ENCODE assay signal across 8 mouse cellular contexts in genomic region chr14:47417346-47417745, GRCm38 (mm10). TPM values are rescaled to one million over a fixed set of nuclear protein-coding genes. Genes with fewer than 3 reads are reported as not detected.
DNase-seq lines count a peak whose midpoint lies in the region; ATAC-seq and TF ChIP-seq lines count a peak whose summit lies in the region.

No protein-coding gene starts in this region.

- TF ChIP-seq POLR2A in limb, embryonic 14.5 days (IDR thresholded peaks at IDR 0.05; ENCODE audit: borderline replicate concordance, extremely low read depth, insufficient read depth, insufficient read length) = no peak

- no peak for DNase-seq in lung, postnatal 14 days
- DNase-seq in forebrain, embryonic 11.5 days (ENCODE audit: low spot score) = no peak
- DNase-seq in limb, embryonic 14.5 days (ENCODE audit: low spot score) = no peak
- no peak for DNase-seq in spleen, adult 12 weeks (ENCODE audit: low spot score)
- no peak for DNase-seq in layer of hippocampus, postnatal 14 days (ENCODE audit: low spot score in 2 of 2)

- peak overlapping the region; percentile 79 for H3K4me2 ChIP-seq in lung, embryonic 16.5 days (ENCODE audit: low read depth, low read length)
- peak overlapping the region; percentile 80 for H3K4me2 ChIP-seq in forebrain, embryonic 11.5 days (ENCODE audit: low read depth, low read length, severe bottlenecking)
- H3K4me2 ChIP-seq in limb, embryonic 14.5 days (replicated peaks; ENCODE audit: low read depth, low read length, severe bottlenecking) = peak overlapping the region; percentile 58
- H3K4me2 ChIP-seq in stomach, embryonic 15.5 days = peak overlapping the region; percentile 59

- no peak for ATAC-seq in lung, embryonic 16.5 days (ENCODE audit: low read depth)
- no peak for ATAC-seq in forebrain, embryonic 11.5 days (replicated peaks; ENCODE audit: low FRiP score)
- ATAC-seq in limb, embryonic 14.5 days (ENCODE audit: low FRiP score, low read depth) = no peak
- ATAC-seq in stomach, embryonic 15.5 days (ENCODE audit: insufficient read depth, low FRiP score, low read depth) = 0 out of 2 replicates have a peak, but pooled peaks have one; percentile 3
- ATAC-seq in frontal cortex, adult (ENCODE audit: low TSS enrichment) = no peak

- H3K27me3 ChIP-seq in lung, embryonic 16.5 days (ENCODE audit: control insufficient read depth, insufficient read depth, low read depth, low read length) = no peaks in the 10 kb centered on the region
- H3K27me3 ChIP-seq in forebrain, embryonic 11.5 days (ENCODE audit: control insufficient read depth, insufficient read depth, low read length) = no peaks in the 10 kb centered on the region
- H3K27me3 ChIP-seq in limb, embryonic 14.5 days (ENCODE audit: control insufficient read depth, insufficient read depth, low read length) = no peaks in the 10 kb centered on the region
- H3K27me3 ChIP-seq in stomach, embryonic 15.5 days (replicated peaks) = no peaks in the 10 kb centered on the region

- 21% methylated on average over 3 of the region's 3 CpGs for WGBS in lung, embryonic 16.5 days
- 49% methylated on average over 3 of the region's 3 CpGs for WGBS in forebrain, embryonic 11.5 days
- WGBS in limb, embryonic 14.5 days = 39% methylated on average over 3 of the region's 3 CpGs
- 23% methylated on average over 3 of the region's 3 CpGs for WGBS in stomach, embryonic 15.5 days

- H3K9me3 ChIP-seq in lung, embryonic 16.5 days (ENCODE audit: control insufficient read depth, low read length) = no peaks in the 10 kb centered on the region
- H3K9me3 ChIP-seq in forebrain, embryonic 11.5 days (ENCODE audit: control insufficient read depth, low read length) = no peaks in the 10 kb centered on the region
- no peaks in the 10 kb centered on the region for H3K9me3 ChIP-seq in limb, embryonic 14.5 days (ENCODE audit: control insufficient read depth, low read length)
- no peaks in the 10 kb centered on the region for H3K9me3 ChIP-seq in stomach, embryonic 15.5 days

- H3K4me3 ChIP-seq in lung, embryonic 16.5 days (ENCODE audit: low read length) = peak overlapping the region; percentile 76
- H3K4me3 ChIP-seq in forebrain, embryonic 11.5 days (ENCODE audit: low read depth, low read length) = peak overlapping the region; percentile 45
- H3K4me3 ChIP-seq in limb, embryonic 14.5 days (replicated peaks; ENCODE audit: low read length) = peak overlapping the region; percentile 52
- peak overlapping the region; percentile 61 for H3K4me3 ChIP-seq in stomach, embryonic 15.5 days (replicated peaks)

- peak overlapping the region; percentile 71 for H3K27ac ChIP-seq in lung, embryonic 16.5 days (ENCODE audit: low read length)
- H3K27ac ChIP-seq in forebrain, embryonic 11.5 days (ENCODE audit: low read depth, low read length) = no peak overlapping the region
- no peak overlapping the region for H3K27ac ChIP-seq in limb, embryonic 14.5 days (replicated peaks; ENCODE audit: low read depth, low read length)
- no peak overlapping the region; the same call in 1 of the 2 replicates for H3K27ac ChIP-seq in stomach, embryonic 15.5 days

- peaks cover 13% of the 10 kb centered on the region for H3K4me1 ChIP-seq in lung, embryonic 16.5 days (replicated peaks; ENCODE audit: control insufficient read depth, insufficient read depth, low read length)
- H3K4me1 ChIP-seq in forebrain, embryonic 11.5 days (replicated peaks; ENCODE audit: control insufficient read depth, insufficient read depth, low read length) = peaks cover 7% of the 10 kb centered on the region
- peaks cover 4% of the 10 kb centered on the region; the same call in 1 of the 2 replicates for H3K4me1 ChIP-seq in limb, embryonic 14.5 days (ENCODE audit: control insufficient read depth, insufficient read depth, low read length)
- H3K4me1 ChIP-seq in stomach, embryonic 15.5 days = peaks cover 8% of the 10 kb centered on the region

- H3K36me3 ChIP-seq in lung, embryonic 16.5 days (ENCODE audit: control insufficient read depth, insufficient read depth, low read length) = peaks cover 23% of the 10 kb centered on the region
- H3K36me3 ChIP-seq in forebrain, embryonic 11.5 days (ENCODE audit: control insufficient read depth, insufficient read depth, low read length) = peaks cover 6% of the 10 kb centered on the region; the same call in 1 of the 2 replicates
- H3K36me3 ChIP-seq in limb, embryonic 14.5 days (ENCODE audit: control insufficient read depth, insufficient read depth, low read length) = peaks cover 27% of the 10 kb centered on the region
- peaks cover 24% of the 10 kb centered on the region for H3K36me3 ChIP-seq in stomach, embryonic 15.5 days

- peak overlapping the region; percentile 73 for H3K9ac ChIP-seq in lung, embryonic 16.5 days (ENCODE audit: low read length)
- peak overlapping the region; percentile 61 for H3K9ac ChIP-seq in forebrain, embryonic 11.5 days (ENCODE audit: low read length)
- H3K9ac ChIP-seq in limb, embryonic 14.5 days (ENCODE audit: low read depth, low read length, severe bottlenecking) = peak overlapping the region; percentile 46
- H3K9ac ChIP-seq in stomach, embryonic 15.5 days = peak overlapping the region; percentile 44; the same call in 1 of the 2 replicates

RNA-seq across cellular contexts. Expression of gene Dlgap5, which starts 0.9 kb away (rescaled TPM):
- 44.2 and 49.7 TPM in 2 replicates for polyA plus RNA-seq in lung, embryonic 16.5 days (2015; fragmentation: Nextera tagmentation; extraction: Ambion mirVana)
- polyA plus RNA-seq in forebrain, embryonic 11.5 days (2014; fragmentation: Nextera tagmentation; extraction: Ambion mirVana) = 77.6 and 90.4 TPM in 2 replicates
- polyA plus RNA-seq in limb, embryonic 14.5 days (2012; rRNA removed) = 29.3 and 37.9 TPM in 2 replicates
- 32.5 and 40.9 TPM in 2 replicates for polyA plus RNA-seq in limb, embryonic 14.5 days (2014; fragmentation: Nextera tagmentation; extraction: Ambion mirVana)
- polyA plus RNA-seq in stomach, embryonic 15.5 days (2015; fragmentation: Nextera tagmentation; extraction: Ambion mirVana) = 37.2 and 40.6 TPM in 2 replicates
- 1 to 10 TPM; 1.6 to 1.7 TPM for total RNA-seq in layer of hippocampus, postnatal 14 days (2021)

RNA-seq across cellular contexts. Expression of gene Fbxo34, which starts 32.9 kb away (rescaled TPM):
- polyA plus RNA-seq in lung, embryonic 16.5 days (2015; fragmentation: Nextera tagmentation; extraction: Ambion mirVana) = 21.3 and 22.3 TPM in 2 replicates
- 22.9 and 27.6 TPM in 2 replicates for polyA plus RNA-seq in forebrain, embryonic 11.5 days (2014; fragmentation: Nextera tagmentation; extraction: Ambion mirVana)
- 19.0 and 20.7 TPM in 2 replicates for polyA plus RNA-seq in limb, embryonic 14.5 days (2012; rRNA removed)
- 26.0 and 27.1 TPM in 2 replicates for polyA plus RNA-seq in limb, embryonic 14.5 days (2014; fragmentation: Nextera tagmentation; extraction: Ambion mirVana)
- 20.0 and 23.3 TPM in 2 replicates for polyA plus RNA-seq in stomach, embryonic 15.5 days (2015; fragmentation: Nextera tagmentation; extraction: Ambion mirVana)
- 10 to 100 TPM; 72.5 to 87.0 TPM for total RNA-seq in layer of hippocampus, postnatal 14 days (2021)

RNA-seq across cellular contexts. Expression of gene Lgals3, which starts 49.8 kb away (rescaled TPM):
- polyA plus RNA-seq in lung, embryonic 16.5 days (2015; fragmentation: Nextera tagmentation; extraction: Ambion mirVana) = 67.9 and 98.7 TPM in 2 replicates
- polyA plus RNA-seq in forebrain, embryonic 11.5 days (2014; fragmentation: Nextera tagmentation; extraction: Ambion mirVana) = 0.24 and 0.97 TPM in 2 replicates
- 49.4 and 53.3 TPM in 2 replicates for polyA plus RNA-seq in limb, embryonic 14.5 days (2012; rRNA removed)
- polyA plus RNA-seq in limb, embryonic 14.5 days (2014; fragmentation: Nextera tagmentation; extraction: Ambion mirVana) = 84.1 and 111 TPM in 2 replicates
- polyA plus RNA-seq in stomach, embryonic 15.5 days (2015; fragmentation: Nextera tagmentation; extraction: Ambion mirVana) = 42.7 and 58.3 TPM in 2 replicates
- total RNA-seq in layer of hippocampus, postnatal 14 days (2021) = 1 to 10 TPM; 1.1 to 2.4 TPM

Comparison
In these comparisons a context has a peak if more than half of its experiments do, and no peak if none do; other contexts are left out.
1. RNA of gene Lgals3, which starts 49.8 kb away (polyA plus RNA-seq): 49.4 to 111 TPM in limb, embryonic 14.5 days, 67.9 to 98.7 TPM in lung, embryonic 16.5 days and 42.7 to 58.3 TPM in stomach, embryonic 15.5 days; 0.24 to 0.97 TPM in forebrain, embryonic 11.5 days; every median in the first group is over 10 times any median in the second.
2. Peak in every context shown above with its lines, with median percentiles within 50 percentile points of each other: H3K4me2 ChIP-seq, H3K4me3 ChIP-seq and H3K9ac ChIP-seq.